Mouse (Mus musculus) thymus, postnatal 0 days (tissue): Measurements from ENCODE around the gene Rfc1. TPM values are rescaled to one million over a fixed set of nuclear protein-coding genes. Genes with fewer than 3 reads are reported as not detected.
A peak's percentile ranks its signal among the peaks of the same experiment; 100 is the strongest.

ENCODE experiments used
- DNase-seq: peaks from one replicate; pipeline ENCODE4 v3.0.0-alpha.2; 2015; ENCODE audit warnings: low spot score
- polyA plus RNA-seq: library from polyadenylated mRNA; unstranded; fragments of >200 nt; fragmentation: Nextera tagmentation; extraction: Ambion mirVana; gene quantifications from 2 replicates; pipeline ENCODE4 v1.2.1, GENCODE M21; 2015

Rfc1 gene
- polyA plus RNA-seq: 106 and 119 TPM in 2 replicates

- DNase-seq: peak; percentile 90
These were observed at the start of gene Rfc1 for GRCm38 (mm10) chr5:65335298-65336074. Gene Rfc1 (minus strand): TSS chr5:65335670.

DNA sequence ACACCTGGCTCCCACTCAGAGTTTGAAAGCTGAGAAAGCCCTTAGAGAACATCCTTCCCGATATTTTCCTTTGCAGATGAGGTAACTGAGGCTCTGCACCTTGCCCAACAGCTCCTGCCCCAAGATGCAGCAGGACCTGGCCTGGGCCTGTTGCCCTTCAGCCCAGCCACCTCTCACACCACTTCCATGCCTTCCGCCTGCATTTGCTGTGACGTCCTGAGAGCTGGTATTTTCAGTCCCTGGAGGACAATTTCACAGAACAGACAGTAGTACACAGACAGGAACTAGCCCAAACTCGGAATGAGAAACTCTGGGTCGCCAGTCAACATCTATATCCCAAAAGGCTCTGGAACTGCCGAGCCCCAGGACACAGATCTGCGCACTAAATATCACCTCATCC is 39.3 kb upstream of the Rfc1 start:
- DNase-seq: no peak

GRCm38 (mm10) chr5:65371551-65371950 is 36.1 kb upstream of the Rfc1 start:
- no peak for DNase-seq

GRCm38 (mm10) chr5:65367837-65368236 is 32.4 kb upstream of the Rfc1 start:
- DNase-seq: no peak

- no peak for DNase-seq
These were observed 22.3 kb upstream of the Rfc1 start for GRCm38 (mm10) chr5:65357771-65358170.

GRCm38 (mm10) chr5:65356851-65357250 is 21.4 kb upstream of the Rfc1 start:
- no peak for DNase-seq

DNA sequence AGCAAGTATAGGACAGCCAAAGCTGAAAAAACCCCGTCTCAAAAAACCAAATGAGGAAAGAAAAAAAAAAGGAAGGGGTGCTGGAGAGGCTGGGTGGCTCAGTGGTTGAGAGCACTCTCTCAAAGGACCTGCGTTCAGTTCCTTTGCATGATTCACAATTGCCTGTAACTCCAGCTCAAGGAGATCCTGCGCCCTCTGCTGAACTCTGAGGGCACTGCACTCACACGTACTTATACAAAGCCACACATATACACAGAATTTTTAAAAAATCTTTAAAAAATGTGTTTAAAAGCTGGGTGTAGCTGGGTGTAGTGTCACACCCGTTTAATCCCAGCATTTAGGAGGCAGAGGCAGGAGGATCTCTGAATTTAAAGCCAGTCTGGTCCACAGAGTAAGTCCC is 19.5 kb upstream of the Rfc1 start:
- no peak for DNase-seq

- no peak for DNase-seq
These were observed 18.6 kb upstream of the Rfc1 start for GRCm38 (mm10) chr5:65354097-65354496.

- no peak for DNase-seq
These were observed 15.0 kb upstream of the Rfc1 start for GRCm38 (mm10) chr5:65350508-65350907.

DNA sequence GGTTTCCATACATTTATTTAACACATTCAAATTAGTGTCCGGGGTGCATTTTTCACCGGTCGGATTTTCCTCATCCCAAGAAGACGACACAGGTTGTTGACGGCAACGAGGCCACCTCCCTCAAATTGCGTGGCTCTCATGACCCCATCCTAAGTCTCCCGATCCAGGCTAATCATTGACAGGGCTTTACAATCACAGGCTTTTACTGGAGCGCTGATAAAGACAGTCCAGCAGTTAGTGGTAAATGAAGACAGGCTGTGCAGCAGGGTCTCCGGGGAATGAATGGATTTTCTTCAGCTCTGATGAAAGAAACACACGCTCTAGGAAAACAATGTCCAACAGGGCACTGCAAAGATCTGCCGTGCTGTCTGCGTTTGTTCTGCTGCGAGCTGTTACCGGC is 12.7 kb upstream of the Rfc1 start, which contains the start of gene Klb:
Klb (plus strand) TSS at position 147 of the 400 bp plus-strand sequence.
- DNase-seq: no peak

GRCm38 (mm10) chr5:65340167-65340566 is 4.7 kb upstream of the Rfc1 start:
- DNase-seq: no peak

GRCm38 (mm10) chr5:65338394-65338793 is 2.9 kb upstream of the Rfc1 start:
- peak; percentile 29 for DNase-seq

DNA sequence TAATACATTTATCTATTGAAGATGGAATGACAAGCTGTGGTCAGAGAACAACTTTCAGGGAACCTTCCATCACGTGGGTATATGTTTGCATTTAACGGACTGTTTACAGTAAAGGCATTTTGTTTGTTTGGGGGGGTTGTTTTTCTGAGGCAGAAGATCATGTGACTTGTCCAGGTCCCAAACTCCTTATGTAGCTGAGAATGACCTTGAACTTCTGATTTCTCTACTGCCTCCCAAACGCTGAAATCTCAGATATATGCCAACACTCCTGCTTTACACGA is 545 bp upstream of the Rfc1 start:
- no peak for DNase-seq

DNA sequence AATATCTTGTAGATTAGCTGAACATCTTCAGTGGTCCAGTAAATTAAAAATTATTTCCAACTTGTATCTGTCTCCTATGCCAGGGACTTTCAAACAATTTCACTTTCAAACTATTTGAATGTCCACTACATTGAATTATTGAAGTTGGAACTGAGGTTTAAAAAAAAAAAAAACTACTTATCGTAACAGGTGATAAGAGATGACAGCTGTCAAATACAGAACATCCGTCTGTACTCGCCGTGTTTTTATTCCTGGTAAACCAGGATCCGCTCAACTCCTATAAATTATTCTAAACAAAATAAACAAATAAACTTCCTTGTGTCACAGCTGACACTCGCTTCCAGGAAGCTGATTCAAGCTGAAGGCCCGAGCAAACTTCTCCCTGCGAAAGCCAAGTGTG is 682 bp downstream of the Rfc1 start:
- DNase-seq: no peak

- no peak for DNase-seq
These were observed 5.5 kb downstream of the Rfc1 start for GRCm38 (mm10) chr5:65329971-65330370.

GRCm38 (mm10) chr5:65326212-65326611 is 9.3 kb downstream of the Rfc1 start:
- DNase-seq: peak; percentile 25

DNA sequence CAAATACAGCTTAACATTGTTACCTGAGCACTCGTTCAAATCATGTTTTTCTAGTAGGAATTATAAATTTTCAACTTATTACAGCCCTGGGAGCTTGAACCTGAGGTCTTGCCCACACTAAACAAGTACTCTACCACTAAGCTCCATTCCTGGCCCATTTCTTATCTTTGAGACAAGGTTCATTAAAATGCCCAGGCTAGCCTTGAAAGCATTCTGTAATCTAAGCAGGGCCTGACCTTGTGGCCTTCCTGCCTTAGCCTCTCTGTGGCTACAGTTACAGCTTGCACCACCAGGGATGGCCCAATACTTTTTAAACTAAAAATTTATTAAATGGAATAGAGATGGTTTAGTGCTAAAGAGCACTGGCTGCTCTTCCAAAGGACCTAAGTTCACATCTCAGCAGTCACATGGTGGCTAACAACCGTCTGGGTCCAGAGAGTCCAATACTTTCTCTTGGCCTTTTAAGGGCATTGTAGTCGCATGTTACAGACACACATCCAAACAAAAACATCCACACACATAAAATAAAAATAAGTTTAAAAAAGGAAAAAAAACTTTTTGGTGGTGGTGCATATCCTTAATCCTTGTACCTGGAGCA is 10.6 kb downstream of the Rfc1 start:
- no peak for DNase-seq

DNA sequence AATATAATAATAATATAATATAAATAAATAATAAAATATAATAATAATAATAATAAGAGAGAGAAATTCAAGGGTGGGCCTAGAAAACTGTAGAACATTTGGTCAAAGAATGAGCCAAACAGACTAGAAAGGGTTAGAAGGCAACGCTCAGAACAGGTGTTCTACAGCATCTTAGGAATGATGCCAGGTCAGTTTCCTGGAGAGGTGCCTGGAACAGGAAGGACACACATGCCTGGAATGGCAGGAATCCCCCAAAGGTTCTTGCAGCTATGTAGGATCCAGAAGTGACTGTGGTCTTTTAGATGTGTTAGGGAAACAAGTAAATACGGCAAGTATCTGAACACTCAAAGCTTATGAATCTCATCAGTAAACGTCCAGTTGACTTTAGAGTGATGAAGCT is 11.2 kb downstream of the Rfc1 start:
- DNase-seq: no peak

- peak; percentile 45 for DNase-seq
These were observed 13.3 kb downstream of the Rfc1 start for GRCm38 (mm10) chr5:65322165-65322564.

GRCm38 (mm10) chr5:65319176-65319575 is 16.3 kb downstream of the Rfc1 start:
- DNase-seq: no peak

DNA sequence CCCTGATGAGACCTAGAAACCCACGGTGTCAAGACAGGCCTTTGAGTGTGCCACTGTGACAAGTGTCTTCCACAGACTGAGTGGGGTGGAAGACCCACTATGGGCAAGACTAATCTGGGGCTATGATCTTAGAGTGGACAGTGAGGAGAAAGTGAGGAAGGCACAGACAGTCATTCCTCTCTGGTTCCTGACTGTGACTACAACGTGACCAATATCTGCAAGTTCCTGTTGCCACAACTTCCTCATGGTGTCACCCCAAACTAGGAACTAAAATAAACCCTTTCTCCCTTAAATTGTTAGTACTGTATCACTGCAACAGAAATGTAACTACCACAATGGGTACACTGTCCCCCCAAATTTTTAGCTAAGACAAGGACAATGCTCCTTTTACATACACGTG is 26.6 kb downstream of the Rfc1 start:
- no peak for DNase-seq

DNA sequence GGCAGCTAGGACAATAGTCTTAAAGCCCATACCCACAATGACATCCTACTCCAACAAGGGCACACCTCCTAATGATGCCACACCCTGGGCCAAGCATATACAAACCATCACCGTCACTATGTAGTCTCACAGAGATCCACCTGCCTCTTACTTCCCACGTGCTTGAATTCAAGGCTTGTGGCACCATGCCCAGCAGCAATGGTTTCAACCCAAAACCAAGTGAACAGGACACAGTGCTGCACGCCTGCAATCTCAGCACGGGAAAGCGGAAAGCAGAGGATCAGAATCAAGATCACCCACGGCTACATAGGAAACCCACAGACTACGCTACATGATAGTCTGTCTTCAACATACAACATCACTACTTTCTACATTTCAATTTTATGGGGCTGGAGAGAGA is 27.3 kb downstream of the Rfc1 start:
- DNase-seq: no peak

GRCm38 (mm10) chr5:65305516-65305915 is 30.0 kb downstream of the Rfc1 start:
- no peak for DNase-seq
